Mouse (Mus musculus) midbrain, postnatal 0 days (tissue): ENCODE results near the gene Pdlim4. TPM values are rescaled to one million over a fixed set of nuclear protein-coding genes. Genes with fewer than 3 reads are reported as not detected.

ENCODE experiments used
- ATAC-seq: fragments of 200-750 bp; cut with Nextera tagmentation; 2 replicates; pipeline ENCODE4 v1.8.0; 2017; ENCODE audit warnings: moderate number of reproducible peaks, mild to moderate bottlenecking, moderate TSS enrichment, moderate library complexity; ENCODE audit not compliant: low FRiP score
- DNase-seq: peaks from one replicate; pipeline ENCODE4 v3.0.0-alpha.2; 2015; ENCODE audit warnings: low spot score
- H3K27ac ChIP-seq: fragments of 300-500 bp; sonication (generic); 2 replicates; pipeline ENCODE4 v1.5.1; 2014; ENCODE audit warnings: low read depth, mild to moderate bottlenecking, low read length, mixed read lengths
- H3K27me3 ChIP-seq: fragments of 300-500 bp; sonication (generic); 2 replicates; pipeline ENCODE4 v1.6.1; 2014; ENCODE audit warnings: low read length, control low read depth, mixed read lengths; ENCODE audit not compliant: insufficient read depth
- H3K36me3 ChIP-seq: fragments of 300-500 bp; sonication (generic); 2 replicates; pipeline ENCODE4 v1.6.1; 2014; ENCODE audit warnings: low read length, control low read depth, mixed read lengths; ENCODE audit not compliant: insufficient read depth
- H3K4me1 ChIP-seq: fragments of 300-500 bp; sonication (generic); 2 replicates; pipeline ENCODE4 v1.6.1; 2014; ENCODE audit warnings: mild to moderate bottlenecking, control low read depth, antibody characterized with exemption, low read length, mixed read lengths; ENCODE audit not compliant: insufficient read depth
- H3K4me2 ChIP-seq: fragments of 300-500 bp; sonication (generic); 2 replicates; pipeline ENCODE4 v1.6.1; 2014; ENCODE audit warnings: low read depth, mild to moderate bottlenecking, low read length, mixed read lengths; ENCODE audit not compliant: poor library complexity, severe bottlenecking
- H3K4me3 ChIP-seq: fragments of 300-500 bp; sonication (generic); 2 replicates; pipeline ENCODE4 v1.5.1; 2014; ENCODE audit warnings: low read depth, mild to moderate bottlenecking, low read length, moderate library complexity
- H3K9ac ChIP-seq: fragments of 300-500 bp; sonication (generic); replicated peaks from 2 replicates; pipeline ENCODE4 v1.6.1; 2014; ENCODE audit warnings: mild to moderate bottlenecking, low read length, moderate library complexity, mixed read lengths; ENCODE audit not compliant: poor library complexity, severe bottlenecking
- H3K9me3 ChIP-seq: fragments of 300-500 bp; sonication (generic); 2 replicates; pipeline ENCODE4 v1.6.1; 2016; ENCODE audit warnings: low read length, control low read depth
- CTCF ChIP-seq: IDR thresholded peaks from 2 replicates; pipeline ENCODE4 v1.5.1; 2016; ENCODE audit warnings: antibody characterized with exemption, mild to moderate bottlenecking
- WGBS: fragments of 180-500 bp; shearing (Covaris S2); extraction: QIAGEN DNeasy Blood & Tissue Kit; methylation state at CpG from one replicate; pipeline ENCODE4 v1.1.7; 2014; 5-methylcytosine and 5-hydroxymethylcytosine counted together
- polyA plus RNA-seq: library from polyadenylated mRNA; unstranded; fragments of >200 nt; fragmentation: Nextera tagmentation; extraction: Ambion mirVana; gene quantifications from 2 replicates; pipeline ENCODE4 v1.2.1, GENCODE M21; 2015
- total RNA-seq: library from RNA; depleted of rRNA; stranded (reverse); fragments of >200 nt; gene quantifications from 2 replicates; pipeline ENCODE4 v1.2.3, GENCODE M21; 2014

The Pdlim4 gene
- total and polyA plus RNA-seq, 2 experiments from 2014 or later = 31.7 to 32.8 TPM

GRCm38 (mm10) chr11:54067318-54067995 is 1.4 kb downstream of the Pdlim4 start:
- 0 out of 2 replicates have a peak overlapping the region, but pooled peaks have one; percentile 8 for H3K9ac ChIP-seq
- WGBS = 36% methylated on average over 12 of the region's 12 CpGs
- H3K4me1 ChIP-seq = peaks cover 3% of the 10 kb centered on the region; the same call in 1 of the 2 replicates
- H3K9me3 ChIP-seq = no peaks in the 10 kb centered on the region
- no peaks in the 10 kb centered on the region for H3K27me3 ChIP-seq
- DNase-seq (peak; percentile 53), ATAC-seq (no peak)
- no peak for TF ChIP-seq CTCF
- no peaks in the 10 kb centered on the region for H3K36me3 ChIP-seq
- no peak overlapping the region for H3K27ac ChIP-seq
- H3K4me3 ChIP-seq = no peak overlapping the region
- peak overlapping the region; percentile 91 for H3K4me2 ChIP-seq

GRCm38 (mm10) chr11:54066400-54066799 is 2.4 kb downstream of the Pdlim4 start:
- no peak for TF ChIP-seq CTCF
- Histone ChIP-seq H3K9me3 (no peaks in the 10 kb centered on the region), H3K9ac (no peak overlapping the region), H3K27ac (no peak overlapping the region), H3K36me3 (no peaks in the 10 kb centered on the region), H3K4me2 (no peak overlapping the region), H3K4me1 (peaks cover 3% of the 10 kb centered on the region; the same call in 1 of the 2 replicates), H3K27me3 (no peaks in the 10 kb centered on the region), H3K4me3 (no peak overlapping the region)
- DNase-seq = no peak
- WGBS = 89% methylated on average over 5 of the region's 5 CpGs
- ATAC-seq = no peak

GRCm38 (mm10) chr11:54065915-54066178 is 3.0 kb downstream of the Pdlim4 start:
- Histone ChIP-seq H3K27me3 (no peaks in the 10 kb centered on the region), H3K4me2 (no peak overlapping the region), H3K4me3 (no peak overlapping the region), H3K36me3 (no peaks in the 10 kb centered on the region), H3K9me3 (no peaks in the 10 kb centered on the region), H3K9ac (no peak overlapping the region), H3K27ac (no peak overlapping the region), H3K4me1 (peaks cover 3% of the 10 kb centered on the region; the same call in 1 of the 2 replicates)
- no peak for ATAC-seq
- no peak for DNase-seq
- WGBS = 85% methylated on average over 4 of the region's 4 CpGs
- TF ChIP-seq CTCF = no peak

- ATAC-seq (no peak), DNase-seq (no peak)
- Histone ChIP-seq H3K27me3 (no peaks in the 10 kb centered on the region), H3K9me3 (no peaks in the 10 kb centered on the region), H3K36me3 (no peaks in the 10 kb centered on the region), H3K4me3 (no peak overlapping the region), H3K4me2 (no peak overlapping the region), H3K27ac (no peak overlapping the region), H3K9ac (no peak overlapping the region), H3K4me1 (peaks cover 3% of the 10 kb centered on the region; the same call in 1 of the 2 replicates)
- TF ChIP-seq CTCF = no peak
- 90% methylated on average over 12 of the region's 12 CpGs for WGBS
Observed at GRCm38 (mm10) chr11:54065106-54065914, 3.5 kb downstream of the Pdlim4 start.

- no peak for TF ChIP-seq CTCF
- peaks cover 3% of the 10 kb centered on the region; the same call in 1 of the 2 replicates for H3K4me1 ChIP-seq
- WGBS = 75% methylated on average over 3 of the region's 3 CpGs
- no peak for DNase-seq
- no peaks in the 10 kb centered on the region for H3K27me3 ChIP-seq
- no peaks in the 10 kb centered on the region for H3K9me3 ChIP-seq
- H3K4me2 ChIP-seq = no peak overlapping the region
- H3K27ac ChIP-seq = no peak overlapping the region
- H3K36me3 ChIP-seq = no peaks in the 10 kb centered on the region
- no peak overlapping the region for H3K9ac ChIP-seq
- no peak for ATAC-seq
- no peak overlapping the region for H3K4me3 ChIP-seq
Observed at GRCm38 (mm10) chr11:54064412-54064978, 4.3 kb downstream of the Pdlim4 start.

- H3K4me1 ChIP-seq = peaks cover under 1% of the 10 kb centered on the region
- H3K9ac ChIP-seq = no peak overlapping the region
- no peak for DNase-seq
- H3K4me3 ChIP-seq = no peak overlapping the region
- H3K4me2 ChIP-seq = no peak overlapping the region
- no peaks in the 10 kb centered on the region for H3K9me3 ChIP-seq
- 93% methylated on average over 10 of the region's 10 CpGs for WGBS
- TF ChIP-seq CTCF = no peak
- ATAC-seq = no peak
- H3K27ac ChIP-seq = no peak overlapping the region
- H3K27me3 ChIP-seq = no peaks in the 10 kb centered on the region
- H3K36me3 ChIP-seq = no peaks in the 10 kb centered on the region
Observed at GRCm38 (mm10) chr11:54063472-54063775, 5.4 kb downstream of the Pdlim4 start.
